Mouse (Mus musculus) left cerebral cortex, postnatal 14 days (tissue): ENCODE data around the gene Jph2. TPM values are rescaled to one million over a fixed set of nuclear protein-coding genes. Genes with fewer than 3 reads are reported as not detected.
A peak's percentile ranks its signal among the peaks of the same experiment; 100 is the strongest.

Experiments used
- DNase-seq, 2 experiments: peaks; one replicate each; pipeline ENCODE4 v3.0.0; 2021 to 2022; ENCODE audit warnings: low spot score in 2 of 2, mixed read lengths in 1 of 2
- intact Hi-C: fragments of 180-260 bp; cut with DNase I; formaldehyde crosslinking; loops from one replicate; pipeline ENCODE4 v1.15.1; 2025
- total RNA-seq, 2 experiments: library from RNA; stranded (reverse); gene quantifications; 2 replicates each; pipeline ENCODE4 v1.2.3; 2021

Gene Jph2
- total RNA-seq, 2 experiments from 2014 or later: 0.51 to 0.72 TPM

DNA sequence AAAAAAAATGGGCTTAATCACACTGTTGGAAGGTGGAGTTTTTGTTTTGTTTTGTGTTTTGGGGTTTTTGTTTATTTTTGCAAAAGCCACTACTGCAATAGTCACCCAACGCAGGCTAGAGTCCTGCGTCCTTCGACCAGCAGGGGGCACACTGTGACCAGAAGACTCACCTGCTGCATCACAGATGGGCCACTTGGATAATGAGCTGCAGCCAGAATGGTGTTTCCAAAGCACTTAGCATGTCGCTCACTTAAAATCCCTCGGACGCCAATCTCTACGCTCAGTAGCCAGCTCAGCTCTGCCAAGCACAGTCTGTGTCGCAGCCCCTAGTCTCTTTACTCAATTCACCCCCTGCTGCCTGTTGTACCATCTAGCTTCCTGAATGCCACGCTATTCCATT, 57.5 kb downstream of the Jph2 start:
- DNase-seq: peak; percentile 57 to 71
- intact Hi-C loops: loop anchor here (1.0 to 5.0 kb wide), 2 partner anchors 61 to 418 kb away; no protein-coding TSS in a partner anchor

GRCm38 (mm10) chr2:163332368-163333055, 65.3 kb downstream of the Jph2 start:
- DNase-seq: peak; percentile 54 to 77
- intact Hi-C loops: loop anchor here (5.0 kb wide), 1 partner anchor 285 kb away; no protein-coding TSS in a partner anchor

DNA sequence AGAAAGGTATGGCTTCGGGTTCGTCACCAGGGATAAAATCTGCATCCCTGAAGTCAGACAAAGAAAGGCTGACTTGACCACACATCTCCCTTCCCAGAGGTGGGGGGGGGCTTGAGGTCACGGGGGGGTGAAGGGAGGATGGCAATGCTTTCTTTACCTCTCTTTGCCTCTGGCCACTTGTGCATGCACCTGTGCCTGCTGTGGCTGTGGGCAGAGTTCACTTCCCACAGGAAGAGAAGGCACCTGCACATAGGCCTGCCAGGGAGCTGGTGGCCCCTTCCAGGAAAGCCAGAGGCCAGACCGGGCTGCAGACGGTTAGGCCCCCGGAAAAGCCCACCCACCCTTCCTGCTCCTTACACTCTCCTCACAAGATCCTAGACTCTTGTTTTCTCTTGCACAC, 66.4 kb downstream of the Jph2 start:
- no peak for DNase-seq
- intact Hi-C loops: loop anchor here (5.0 kb wide), 1 partner anchor 284 kb away; no protein-coding TSS in a partner anchor

DNA sequence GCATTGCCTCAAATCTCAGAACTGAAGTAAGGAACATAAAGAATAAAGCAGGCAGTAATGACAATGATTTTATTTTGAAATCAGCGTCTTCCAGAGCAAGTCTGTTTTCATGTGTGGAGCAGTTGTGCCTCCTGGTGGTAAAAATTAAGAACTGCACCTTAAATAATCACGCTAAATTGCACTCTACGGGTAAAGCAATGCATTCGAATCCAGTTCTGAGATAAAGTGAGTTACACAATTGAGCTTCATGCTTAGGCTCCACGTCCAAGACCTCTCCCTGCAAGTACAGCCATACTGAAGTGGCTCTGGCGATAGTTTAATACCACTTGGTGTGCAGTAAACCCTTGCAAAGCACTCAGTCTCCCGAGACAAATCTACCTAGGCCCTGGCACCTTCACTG, 67.1 kb downstream of the Jph2 start:
- intact Hi-C loops: loop anchor here (1.0 to 5.0 kb wide), 2 partner anchors 229 to 283 kb away; no protein-coding TSS in a partner anchor
- DNase-seq: peak; percentile 75 to 76

DNA sequence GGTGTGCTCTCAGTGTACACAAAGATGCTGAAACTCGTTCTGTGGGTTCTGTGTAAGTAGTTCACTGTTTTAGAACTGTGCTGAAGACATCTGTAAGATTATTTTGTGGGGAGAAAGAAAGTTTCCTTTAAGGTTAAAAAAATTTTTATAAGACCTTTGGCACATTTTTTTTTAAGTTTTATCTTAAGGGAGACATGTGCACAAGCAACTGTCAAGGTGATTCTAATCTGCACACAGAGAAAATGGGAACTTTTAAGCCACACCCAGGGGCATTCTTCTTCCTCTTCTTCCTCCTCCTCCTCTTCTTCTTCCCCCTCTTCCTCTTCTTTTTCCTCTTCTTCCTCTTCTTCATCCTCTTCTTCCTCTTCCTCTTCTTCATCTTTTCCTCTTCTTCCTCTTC, 74.6 kb downstream of the Jph2 start:
- intact Hi-C loops: no loop called here
- no peak for DNase-seq

- intact Hi-C loops: no loop called here
- no peak for DNase-seq
Measured at GRCm38 (mm10) chr2:163318777-163319176, 79.0 kb downstream of the Jph2 start.

- DNase-seq: no peak
- intact Hi-C loops: no loop called here
Measured at GRCm38 (mm10) chr2:163317281-163317680, 80.5 kb downstream of the Jph2 start.

- intact Hi-C loops: no loop called here
- no peak for DNase-seq
Measured at GRCm38 (mm10) chr2:163310163-163310688, 87.6 kb downstream of the Jph2 start.

- peak; percentile 57 to 81 for DNase-seq
- intact Hi-C loops: loop anchor here (10.0 kb wide), 1 partner anchor 65 kb away; no protein-coding TSS in a partner anchor
Measured at GRCm38 (mm10) chr2:163309376-163309775, 88.4 kb downstream of the Jph2 start.

- intact Hi-C loops: loop anchor here (10.0 kb wide), 1 partner anchor 58 kb away; no protein-coding TSS in a partner anchor
- DNase-seq: no peak
Measured at GRCm38 (mm10) chr2:163303037-163303436, 94.8 kb downstream of the Jph2 start.

DNA sequence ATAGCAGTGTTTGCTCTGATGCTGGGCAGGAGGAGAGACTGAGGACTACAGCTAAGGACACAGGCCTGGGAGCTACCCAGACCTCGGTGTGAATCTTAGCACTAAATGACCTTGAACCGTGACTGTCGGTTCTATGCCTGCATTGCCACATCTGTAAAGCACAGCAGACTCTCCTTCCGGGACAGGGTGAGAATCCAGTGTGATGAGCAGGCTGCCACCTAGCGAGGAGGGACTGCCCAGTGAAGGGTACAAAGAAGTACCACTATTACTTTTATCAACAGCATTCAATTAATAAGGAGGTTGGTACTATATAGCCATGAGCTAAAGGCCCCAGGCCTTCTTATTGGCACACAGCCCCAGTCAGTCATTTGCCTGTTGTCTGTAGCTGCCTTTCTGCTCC, 96.2 kb downstream of the Jph2 start:
- intact Hi-C loops: loop anchor here (10.0 kb wide), 1 partner anchor 57 kb away; no protein-coding TSS in a partner anchor

DNA sequence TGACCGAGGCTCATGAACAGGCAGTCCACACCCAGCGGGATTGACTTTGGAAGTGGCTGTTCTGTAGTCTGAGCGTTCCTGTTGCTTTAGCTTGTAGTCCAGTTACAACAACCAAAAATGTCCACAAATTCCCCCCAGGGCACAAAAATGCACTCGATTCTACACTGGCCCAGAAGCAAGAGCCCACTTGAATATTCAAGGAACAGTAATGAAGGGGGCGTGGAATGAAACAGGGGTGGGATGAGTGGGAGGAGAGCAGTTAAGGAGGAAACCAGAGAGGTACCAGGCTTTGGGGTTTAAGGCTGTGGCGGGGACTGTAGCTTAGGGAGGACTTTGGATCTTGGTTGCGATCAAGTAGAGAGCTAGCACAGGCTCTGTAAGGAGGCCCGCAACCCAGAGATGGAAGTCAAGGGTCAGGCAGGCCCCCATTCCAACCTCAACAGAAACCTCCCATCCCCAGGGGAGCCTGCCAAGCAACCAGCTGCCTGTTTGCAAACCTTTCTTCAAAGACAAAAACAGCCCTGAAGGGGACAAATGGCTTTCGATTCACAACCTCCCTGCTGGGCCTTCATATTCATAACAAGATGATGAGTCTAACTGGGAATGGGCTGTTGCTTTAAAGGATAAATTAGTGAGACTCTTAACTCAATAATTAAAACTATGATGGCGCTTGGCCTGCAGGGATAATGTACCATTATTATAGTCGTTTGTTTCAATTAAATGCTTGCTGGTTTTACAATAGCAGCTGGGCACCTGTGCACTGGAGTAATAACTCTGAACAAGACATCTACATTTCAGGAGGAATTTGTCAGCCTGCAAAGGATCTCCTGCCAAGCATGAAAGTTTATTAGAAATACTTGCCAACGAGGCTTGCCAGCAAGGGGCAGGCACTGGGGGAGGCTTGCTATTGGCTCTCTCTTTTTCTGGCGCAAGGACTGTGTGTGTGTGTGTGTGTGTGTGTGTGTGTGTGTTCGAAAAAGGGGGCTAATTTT, 97.4 kb downstream of the Jph2 start:
- intact Hi-C loops: loop anchor here (10.0 kb wide), 1 partner anchor 56 kb away; no protein-coding TSS in a partner anchor
- DNase-seq: peak; percentile 23 to 24

More for the DNA sequence above, 96.2 kb downstream of the Jph2 start:
- no peak for DNase-seq

- intact Hi-C loops: no loop called here
- DNase-seq: peak in 1 of 2 experiments; percentile 13
Measured at GRCm38 (mm10) chr2:163296999-163297630, 100.7 kb downstream of the Jph2 start.

DNA sequence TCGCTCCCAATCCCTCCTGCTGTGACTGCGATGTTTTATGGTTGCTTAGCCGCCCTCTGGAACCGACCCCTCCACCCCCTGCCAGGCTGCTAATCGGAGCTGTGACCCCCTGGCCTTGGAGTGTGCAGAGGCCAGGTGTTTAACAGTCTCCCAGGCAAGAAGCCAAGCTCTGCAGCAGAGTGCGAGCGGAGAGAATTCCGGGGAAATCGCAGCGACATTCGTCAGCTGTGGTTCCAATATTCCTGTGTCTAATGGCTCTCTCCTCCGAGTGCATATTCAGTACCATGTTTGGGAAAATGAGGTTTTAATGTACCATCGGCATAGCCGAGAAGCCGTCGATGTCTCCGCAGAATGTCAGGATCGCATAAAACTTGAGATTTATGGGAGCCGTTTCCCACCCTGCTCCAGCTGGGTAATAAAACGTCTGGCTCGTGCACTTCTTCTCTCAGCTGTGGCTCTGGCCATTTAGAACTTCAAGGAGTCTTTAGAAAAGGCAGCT, 108.9 kb downstream of the Jph2 start:
- DNase-seq: peak in 1 of 2 experiments; percentile 17
- intact Hi-C loops: no loop called here

Other genes starting within 250 kb of the Jph2 start
- gene Tox2, start 194.9 kb downstream of the Jph2 start, total RNA-seq: 10 to 100 TPM; 22.0 to 27.4 TPM
- 10 to 100 TPM; 20.5 to 21.4 TPM for gene Oser1, start 26.7 kb upstream of the Jph2 start, total RNA-seq
- gene Gdap1l1, start 40.5 kb upstream of the Jph2 start, total RNA-seq: 10 to 100 TPM; 83.4 to 91.7 TPM
- 10 to 100 TPM; 18.8 to 18.9 TPM for gene Fitm2, start 74.6 kb upstream of the Jph2 start, total RNA-seq
- not detected for gene R3hdml, start 94.3 kb upstream of the Jph2 start, total RNA-seq
- gene Hnf4a, start 108.8 kb upstream of the Jph2 start, total RNA-seq: not detected
- 10 to 100 TPM; 66.7 to 70.6 TPM for gene Ttpal, start 204.3 kb upstream of the Jph2 start, total RNA-seq
- 100 to 1,000 TPM; 221 to 248 TPM for gene Serinc3, start 247.1 kb upstream of the Jph2 start, total RNA-seq